Mouse (Mus musculus) neural tube, embryonic 15.5 days (tissue): ENCODE measurements at regions not wholly inside any gene's neighbourhood (a gene's known extent, or its start where the extent isn't known, plus 50 kb on each side); places are given as distances from the start of the nearest gene placed in this dataset.
"Not testable (repeated sequence)": the region's sequence is repeated elsewhere in the genome, so short reads cannot be mapped to it uniquely, and the experiment has no call there.

Experiments
- ATAC-seq: fragments of 200-750 bp; cut with Nextera tagmentation; 2 replicates; pipeline ENCODE4 v1.8.0; 2017; ENCODE audit warnings: mild to moderate bottlenecking, moderate TSS enrichment, moderate library complexity; ENCODE audit not compliant: low FRiP score
- H3K27ac ChIP-seq: fragments of 300-500 bp; sonication (generic); replicated peaks from 2 replicates; pipeline ENCODE4 v1.5.1; 2015; ENCODE audit warnings: mild to moderate bottlenecking, inconsistent platforms
- H3K27me3 ChIP-seq: fragments of 300-500 bp; sonication (generic); replicated peaks from 2 replicates; pipeline ENCODE4 v1.6.1; 2015; ENCODE audit warnings: inconsistent platforms
- H3K36me3 ChIP-seq: fragments of 300-500 bp; sonication (generic); 2 replicates; pipeline ENCODE4 v1.6.1; 2015; ENCODE audit warnings: inconsistent platforms
- H3K4me1 ChIP-seq: fragments of 300-500 bp; sonication (generic); 2 replicates; pipeline ENCODE4 v1.6.1; 2015; ENCODE audit warnings: inconsistent platforms
- H3K4me2 ChIP-seq: fragments of 300-500 bp; sonication (generic); 2 replicates; pipeline ENCODE4 v1.6.1; 2015; ENCODE audit warnings: inconsistent platforms, mild to moderate bottlenecking, moderate library complexity
- H3K4me3 ChIP-seq: fragments of 300-500 bp; sonication (generic); replicated peaks from 2 replicates; pipeline ENCODE4 v1.5.1; 2015; ENCODE audit warnings: mild to moderate bottlenecking, inconsistent platforms
- H3K9ac ChIP-seq: fragments of 300-500 bp; sonication (generic); replicated peaks from 2 replicates; pipeline ENCODE4 v1.6.1; 2015; ENCODE audit warnings: mild to moderate bottlenecking, inconsistent platforms
- H3K9me3 ChIP-seq: fragments of 300-500 bp; sonication (generic); replicated peaks from 2 replicates; pipeline ENCODE4 v1.6.1; 2016; ENCODE audit warnings: inconsistent platforms
- WGBS: fragments of 180-500 bp; shearing (Covaris S2); methylation state at CpG from one replicate; pipeline ENCODE4 v1.1.7; 2015; ENCODE audit warnings: mixed read lengths; 5-methylcytosine and 5-hydroxymethylcytosine counted together

GRCm38 (mm10) chr2:17946047-17946446 lies 50.7 kb downstream of the H2al2a start:
- ATAC-seq, result no peak
- no peaks in the 10 kb centered on the region for H3K9me3 ChIP-seq
- H3K36me3 ChIP-seq, result no peaks in the 10 kb centered on the region
- H3K4me3 ChIP-seq, result no peak overlapping the region
- H3K9ac ChIP-seq, result no peak overlapping the region
- WGBS, result 67% methylated on average over 12 of the region's 12 CpGs
- no peak overlapping the region for H3K4me2 ChIP-seq
- H3K27me3 ChIP-seq, result no peaks in the 10 kb centered on the region
- H3K27ac ChIP-seq, result no peak overlapping the region
- no peaks in the 10 kb centered on the region for H3K4me1 ChIP-seq

DNA sequence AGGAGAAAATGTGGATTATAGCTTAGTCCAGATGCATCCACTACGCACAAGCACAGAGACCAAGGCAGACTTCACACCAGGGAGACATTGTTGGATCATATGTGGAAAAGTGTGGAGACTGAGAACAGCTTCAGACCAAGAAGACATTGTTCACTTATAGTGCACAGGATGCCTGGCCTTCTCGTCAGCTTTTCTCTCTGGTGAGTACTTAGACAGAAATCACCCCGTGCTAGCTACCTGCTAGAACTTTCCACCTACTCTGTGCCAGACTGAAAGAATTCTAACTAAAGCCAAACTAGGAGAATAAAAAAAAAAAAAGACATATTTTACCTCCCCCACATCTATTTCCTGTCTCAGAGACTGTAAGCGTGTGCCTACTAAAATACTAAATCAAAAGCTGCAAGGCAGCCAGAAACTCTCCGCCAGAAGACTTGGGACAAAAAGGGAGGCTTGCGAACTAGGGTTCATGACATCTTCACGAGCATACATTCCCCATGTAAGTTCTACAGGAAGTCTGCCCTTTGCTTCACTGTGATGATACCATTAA lies 51.3 kb downstream of the H2al2a start:
- Histone ChIP-seq H3K9me3 (no peaks in the 10 kb centered on the region), H3K27ac (no peak overlapping the region), H3K36me3 (no peaks in the 10 kb centered on the region), H3K4me2 (no peak overlapping the region), H3K4me1 (no peaks in the 10 kb centered on the region), H3K9ac (no peak overlapping the region), H3K4me3 (no peak overlapping the region), H3K27me3 (no peaks in the 10 kb centered on the region)
- 86% methylated on average over 7 of the region's 7 CpGs for WGBS
- no peak for ATAC-seq

GRCm38 (mm10) chr2:17943506-17943905 lies 53.3 kb downstream of the H2al2a start:
- Histone ChIP-seq H3K36me3 (no peaks in the 10 kb centered on the region), H3K9ac (no peak overlapping the region), H3K9me3 (no peaks in the 10 kb centered on the region), H3K4me1 (0 out of 2 replicates have a peak, but pooled peaks cover 3% of the 10 kb centered on the region), H3K4me3 (no peak overlapping the region), H3K4me2 (no peak overlapping the region), H3K27ac (no peak overlapping the region), H3K27me3 (no peaks in the 10 kb centered on the region)
- ATAC-seq, result no peak
- WGBS, result 95% methylated on average over 11 of the region's 11 CpGs

DNA sequence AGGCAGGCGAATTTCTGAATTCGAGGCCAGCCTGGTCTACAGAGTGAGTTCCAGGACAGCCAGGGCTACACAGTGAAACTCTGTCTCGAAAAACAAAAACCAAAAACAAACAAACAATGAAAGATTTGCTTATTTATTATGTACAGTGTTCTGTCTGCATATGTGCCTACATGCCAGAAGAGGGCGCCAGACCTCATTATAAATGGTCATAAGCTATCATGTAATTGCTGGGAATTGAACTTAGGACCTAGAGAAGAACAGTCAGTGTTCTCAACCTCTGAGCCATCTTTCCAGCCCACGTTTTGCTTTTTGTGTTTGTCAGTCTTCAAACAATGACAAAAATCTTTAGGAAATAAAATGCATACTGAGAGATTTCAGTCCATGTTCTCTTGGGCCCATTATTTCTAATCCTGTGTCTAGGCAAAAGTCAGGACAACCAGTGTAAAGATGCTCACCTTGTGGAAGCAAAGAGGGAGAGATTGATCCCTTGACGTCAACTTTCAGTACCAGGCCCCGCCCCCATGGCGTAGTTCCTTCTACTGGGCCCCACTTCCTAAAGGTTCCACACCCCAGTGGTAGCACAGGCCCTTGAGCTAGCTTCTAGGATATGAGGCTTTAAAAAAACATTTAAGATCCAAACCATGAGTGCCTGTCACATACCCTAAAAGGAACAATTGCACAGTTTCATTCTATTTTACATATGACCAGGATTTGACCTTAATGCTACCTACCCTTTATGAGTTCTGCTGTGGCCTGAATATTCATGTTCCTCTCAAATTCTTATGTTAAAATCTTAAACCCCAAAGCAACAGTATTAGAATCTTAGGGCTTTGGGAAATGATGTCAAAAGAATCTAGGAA lies 54.0 kb downstream of the H2al2a start:
- Histone ChIP-seq H3K9ac (no peak overlapping the region), H3K27ac (no peak overlapping the region), H3K4me3 (no peak overlapping the region), H3K27me3 (no peaks in the 10 kb centered on the region), H3K9me3 (no peaks in the 10 kb centered on the region), H3K4me2 (no peak overlapping the region), H3K4me1 (0 out of 2 replicates have a peak, but pooled peaks cover 3% of the 10 kb centered on the region), H3K36me3 (no peaks in the 10 kb centered on the region)
- 76% methylated on average over 8 of the region's 8 CpGs for WGBS
- ATAC-seq, result no peak

GRCm38 (mm10) chr2:17941921-17942320 lies 54.8 kb downstream of the H2al2a start:
- WGBS, result 96% methylated on average over 6 of the region's 6 CpGs
- H3K27me3 ChIP-seq, result no peaks in the 10 kb centered on the region
- ATAC-seq, result no peak
- H3K9me3 ChIP-seq, result no peaks in the 10 kb centered on the region
- H3K9ac ChIP-seq, result no peak overlapping the region
- H3K4me1 ChIP-seq, result 0 out of 2 replicates have a peak, but pooled peaks cover 3% of the 10 kb centered on the region
- no peak overlapping the region for H3K4me3 ChIP-seq
- no peak overlapping the region for H3K27ac ChIP-seq
- no peak overlapping the region for H3K4me2 ChIP-seq
- H3K36me3 ChIP-seq, result no peaks in the 10 kb centered on the region

DNA sequence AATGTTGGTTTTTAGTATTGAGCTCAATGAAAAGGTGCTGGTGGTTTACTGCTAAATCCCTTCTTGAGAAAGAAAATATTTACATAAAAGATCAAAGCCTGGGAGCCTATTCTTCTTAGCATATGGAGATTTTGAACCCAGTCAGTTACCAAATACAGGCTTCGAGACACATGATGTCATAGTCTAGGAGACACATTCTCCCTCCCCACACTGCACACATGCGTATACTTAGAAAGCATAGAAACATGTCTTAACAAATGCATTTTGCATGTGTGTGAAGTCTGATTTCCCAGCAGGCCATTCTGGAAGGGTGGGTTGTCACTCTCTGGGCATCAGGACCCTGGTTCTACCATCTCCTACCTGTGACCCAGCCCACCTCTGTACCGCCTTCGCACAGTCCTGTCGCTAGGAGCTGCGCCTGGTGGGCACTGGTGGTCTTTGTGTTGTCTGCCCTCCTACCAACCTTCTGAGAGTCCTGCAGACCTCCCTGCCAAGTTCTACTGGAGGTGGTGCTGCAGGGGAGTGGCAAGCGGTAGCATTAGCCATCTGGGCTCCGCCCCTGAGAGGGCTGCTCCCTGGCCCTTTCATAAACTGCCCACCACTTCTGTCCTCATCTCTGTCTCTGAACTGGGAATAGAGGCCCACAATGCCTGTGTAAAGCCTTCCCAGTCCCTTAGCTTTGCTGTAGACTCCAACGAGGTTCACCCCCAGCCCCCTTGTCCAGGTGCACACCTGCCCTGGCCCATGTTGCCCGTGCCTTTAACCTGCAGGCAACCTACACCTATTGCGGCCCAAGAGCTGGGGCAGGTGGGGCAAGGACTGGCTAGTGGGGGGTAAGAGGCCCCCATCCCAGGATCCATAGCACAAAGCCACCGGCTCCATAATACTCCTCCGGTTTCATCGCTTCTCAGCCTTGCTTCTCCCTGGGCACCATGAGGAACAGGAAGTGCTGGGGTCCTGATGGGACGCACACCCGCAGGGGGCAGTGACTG lies 56.6 kb downstream of the H2al2a start:
- 67% methylated on average over 14 of the region's 16 CpGs for WGBS
- H3K4me3 ChIP-seq, H3K27ac ChIP-seq, H3K9ac ChIP-seq, ATAC-seq, H3K4me2 ChIP-seq, H3K27me3 ChIP-seq, H3K36me3 ChIP-seq, H3K9me3 ChIP-seq, H3K4me1 ChIP-seq: not testable (repeated sequence)

DNA sequence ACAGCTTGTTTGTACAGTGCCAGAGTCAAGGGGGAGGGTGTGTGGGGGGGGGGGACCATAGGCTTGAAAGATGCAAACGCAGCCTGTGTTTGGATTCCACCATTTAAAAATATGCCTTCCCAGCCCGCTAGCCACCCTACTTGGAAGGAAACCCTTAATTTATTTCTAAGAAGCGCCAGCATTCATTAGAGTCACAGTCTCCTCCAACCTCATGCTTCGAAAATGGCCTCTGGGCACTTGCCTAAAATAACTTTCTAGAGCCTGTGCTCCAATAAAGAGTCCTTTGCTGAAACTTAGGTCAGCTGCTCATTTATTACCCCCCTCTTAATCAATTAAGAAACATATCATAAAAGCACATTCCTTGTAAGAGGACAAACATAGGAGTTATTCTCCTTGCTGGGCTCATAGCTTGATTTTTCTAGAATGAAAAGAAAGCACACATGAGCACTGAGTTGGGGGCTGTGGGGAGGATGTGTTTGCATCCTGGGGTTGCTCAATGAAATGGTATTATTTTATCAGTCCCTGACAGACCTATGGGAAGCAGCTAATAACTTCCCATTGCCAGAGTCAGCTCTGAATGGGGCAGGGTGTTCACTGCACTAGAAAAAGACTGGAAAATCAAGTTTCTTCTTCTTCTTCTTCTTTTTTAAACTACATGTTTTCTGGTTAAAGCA lies 57.4 kb downstream of the H2al2a start:
- ATAC-seq, result no peak
- H3K27me3 ChIP-seq, result no peaks in the 10 kb centered on the region
- no peaks in the 10 kb centered on the region for H3K9me3 ChIP-seq
- no peak overlapping the region for H3K27ac ChIP-seq
- no peaks in the 10 kb centered on the region for H3K36me3 ChIP-seq
- WGBS, result 54% methylated on average over 4 of the region's 4 CpGs
- H3K4me2 ChIP-seq, result no peak overlapping the region
- H3K4me3 ChIP-seq, result no peak overlapping the region
- H3K9ac ChIP-seq, result no peak overlapping the region
- 0 out of 2 replicates have a peak, but pooled peaks cover 3% of the 10 kb centered on the region for H3K4me1 ChIP-seq

DNA sequence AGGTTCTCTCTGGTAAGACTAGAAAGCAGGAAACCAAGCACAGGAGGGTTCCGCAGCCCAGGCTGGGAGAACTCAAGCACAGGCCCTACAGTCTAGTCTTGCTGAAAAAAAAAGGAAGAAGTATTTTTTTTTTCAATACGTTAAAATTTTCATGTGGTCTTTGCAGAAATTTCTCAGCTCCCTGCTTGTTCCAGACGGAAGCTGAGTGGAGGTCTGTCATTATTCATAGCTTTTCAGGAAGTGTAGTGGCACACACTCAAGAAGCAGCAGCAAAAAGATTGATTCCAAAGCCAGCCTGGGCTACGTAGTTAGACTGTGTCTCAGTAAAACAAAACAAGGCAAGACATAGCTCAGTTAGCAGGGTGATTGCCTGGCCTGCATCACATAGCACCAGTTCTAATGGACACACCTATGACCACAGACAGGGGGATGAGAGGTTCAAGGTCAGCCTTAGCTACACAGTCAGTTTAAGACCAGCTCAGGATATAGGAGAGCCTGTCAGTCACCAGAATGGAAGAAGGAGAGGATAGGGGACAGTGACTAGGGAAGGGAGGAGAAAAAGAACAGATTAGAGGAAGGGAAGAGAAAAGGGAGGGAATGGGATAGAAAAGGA lies 60.1 kb downstream of the H2al2a start:
- ATAC-seq, result no peak
- no peaks in the 10 kb centered on the region for H3K9me3 ChIP-seq

GRCm38 (mm10) chr2:17935916-17936315 lies 60.8 kb downstream of the H2al2a start:
- ATAC-seq, result no peak
- Histone ChIP-seq H3K27me3 (no peaks in the 10 kb centered on the region), H3K4me3 (no peak overlapping the region), H3K4me2 (no peak overlapping the region), H3K27ac (no peak overlapping the region), H3K36me3 (no peaks in the 10 kb centered on the region), H3K9ac (no peak overlapping the region), H3K9me3 (no peaks in the 10 kb centered on the region), H3K4me1 (peaks cover 18% of the 10 kb centered on the region)
- WGBS, result 88% methylated on average over 12 of the region's 12 CpGs

More for the DNA sequence above, 60.1 kb downstream of the H2al2a start:
- Histone ChIP-seq H3K4me1 (peaks cover 18% of the 10 kb centered on the region), H3K4me2 (no peak overlapping the region), H3K9ac (no peak overlapping the region), H3K27me3 (no peaks in the 10 kb centered on the region), H3K27ac (no peak overlapping the region), H3K36me3 (no peaks in the 10 kb centered on the region), H3K4me3 (no peak overlapping the region)
- 82% methylated on average over 4 of the region's 4 CpGs for WGBS

- 96% methylated on average over 6 of the region's 6 CpGs for WGBS
- H3K9ac ChIP-seq, result no peak overlapping the region
- H3K4me2 ChIP-seq, result no peak overlapping the region
- peaks cover 18% of the 10 kb centered on the region for H3K4me1 ChIP-seq
- no peaks in the 10 kb centered on the region for H3K27me3 ChIP-seq
- H3K4me3 ChIP-seq, result no peak overlapping the region
- no peaks in the 10 kb centered on the region for H3K36me3 ChIP-seq
- no peak for ATAC-seq
- H3K27ac ChIP-seq, result no peak overlapping the region
- no peaks in the 10 kb centered on the region for H3K9me3 ChIP-seq
These were observed 61.3 kb downstream of the H2al2a start for GRCm38 (mm10) chr2:17935466-17935865.

GRCm38 (mm10) chr2:17934610-17935009 lies 62.1 kb downstream of the H2al2a start:
- H3K4me3 ChIP-seq, result no peak overlapping the region
- no peaks in the 10 kb centered on the region for H3K9me3 ChIP-seq
- no peak overlapping the region for H3K9ac ChIP-seq
- H3K36me3 ChIP-seq, result no peaks in the 10 kb centered on the region
- H3K27ac ChIP-seq, result no peak overlapping the region
- no peaks in the 10 kb centered on the region for H3K27me3 ChIP-seq
- H3K4me2 ChIP-seq, result no peak overlapping the region
- 96% methylated on average over 10 of the region's 10 CpGs for WGBS
- ATAC-seq, result no peak
- H3K4me1 ChIP-seq, result peaks cover 18% of the 10 kb centered on the region
